Mouse (Mus musculus) CD4-positive, CD25-positive, alpha-beta regulatory T cell, adult 4 months (primary cell): Measurements from ENCODE around the gene Xylb. TPM values are rescaled to one million over a fixed set of nuclear protein-coding genes. Genes with fewer than 3 reads are reported as not detected.
A peak's percentile ranks its signal among the peaks of the same experiment; 100 is the strongest.

Experiments used
- ATAC-seq: one replicate; pipeline ENCODE4 v1.8.0; 2017
- polyA plus RNA-seq, 2 experiments: library from polyadenylated mRNA; unstranded; fragments of 100-300 nt; shearing (Covaris generic); gene quantifications; one replicate each; pipeline ENCODE4 v1.2.1; 2017

The Xylb gene
- polyA plus RNA-seq = under 1 TPM; 0.48 to 0.54 TPM

DNA sequence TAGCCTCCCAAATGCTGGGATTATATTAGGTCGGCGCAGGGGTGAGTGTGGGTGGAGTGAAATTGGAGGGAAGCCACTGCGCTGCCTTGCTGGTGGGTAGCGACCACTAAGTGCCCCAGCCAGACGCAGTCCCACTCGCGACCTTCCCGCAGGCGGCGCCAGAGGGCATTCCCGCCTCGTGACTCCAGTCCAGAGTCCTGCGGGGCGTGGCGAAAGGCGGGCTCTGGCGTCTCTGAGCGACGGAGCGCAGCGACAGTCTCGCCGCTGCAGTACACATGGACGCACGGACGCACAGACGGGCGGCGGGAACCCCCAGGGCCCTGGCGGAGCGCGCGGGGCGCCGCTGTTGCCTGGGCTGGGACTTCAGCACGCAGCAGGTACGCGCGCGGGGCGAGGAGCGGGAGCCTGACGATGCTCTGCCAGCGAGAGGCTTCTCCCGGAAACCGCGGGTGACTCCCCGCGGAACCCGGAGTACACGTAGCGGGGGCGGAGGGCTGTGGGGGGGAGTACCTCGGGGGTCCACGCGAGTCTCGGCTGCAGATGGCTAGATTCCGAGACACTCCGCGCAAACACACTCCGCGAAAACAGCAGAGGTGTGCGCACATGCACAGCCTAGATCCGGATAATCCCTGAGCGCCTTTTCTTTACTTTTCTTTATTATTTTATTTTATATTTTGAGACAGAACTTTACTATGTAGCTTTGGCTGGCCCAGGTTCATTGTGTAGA lies at the start of gene Xylb:
Gene Xylb, plus strand, starts transcription at position 51 of the 727 bp plus-strand sequence.
- peak; percentile 66 for ATAC-seq

DNA sequence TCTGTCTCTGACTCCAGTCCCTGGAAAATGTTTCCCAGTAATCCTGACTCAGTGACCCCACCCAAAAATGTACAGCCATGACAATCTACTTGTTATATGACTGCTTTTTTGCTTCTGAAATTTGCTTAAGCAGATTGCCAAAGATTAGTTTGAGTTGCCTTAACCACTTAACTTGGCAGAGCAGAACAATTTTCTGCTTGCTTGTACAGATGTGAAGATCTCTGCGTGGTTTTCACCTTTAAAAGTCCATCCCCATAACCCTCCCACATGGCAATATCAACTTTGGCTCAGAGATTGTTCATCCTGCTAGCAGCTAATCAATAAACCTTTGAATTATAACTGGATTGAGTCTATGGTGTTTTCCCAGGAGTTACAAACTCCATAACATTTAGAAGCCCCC lies 48.1 kb upstream of the Xylb start:
- no peak for ATAC-seq

DNA sequence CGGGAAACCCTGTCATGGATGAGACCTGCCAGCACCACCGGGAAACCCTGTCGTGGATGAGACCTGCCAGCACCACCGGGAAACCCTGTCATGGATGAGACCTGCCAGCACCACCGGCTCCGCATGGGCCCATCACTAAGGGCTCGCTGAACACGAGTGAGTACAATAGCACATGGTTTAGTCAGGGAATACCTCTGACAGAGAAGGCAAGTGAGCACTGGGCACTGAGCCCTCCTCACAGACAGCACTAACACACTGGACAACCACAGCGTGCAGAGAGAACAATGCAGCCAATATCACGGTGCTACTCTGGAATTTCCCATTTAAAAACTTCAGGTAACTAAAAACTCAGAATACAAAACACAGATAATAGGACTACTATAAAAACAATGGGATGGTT lies 44.1 kb upstream of the Xylb start:
- no peak for ATAC-seq

DNA sequence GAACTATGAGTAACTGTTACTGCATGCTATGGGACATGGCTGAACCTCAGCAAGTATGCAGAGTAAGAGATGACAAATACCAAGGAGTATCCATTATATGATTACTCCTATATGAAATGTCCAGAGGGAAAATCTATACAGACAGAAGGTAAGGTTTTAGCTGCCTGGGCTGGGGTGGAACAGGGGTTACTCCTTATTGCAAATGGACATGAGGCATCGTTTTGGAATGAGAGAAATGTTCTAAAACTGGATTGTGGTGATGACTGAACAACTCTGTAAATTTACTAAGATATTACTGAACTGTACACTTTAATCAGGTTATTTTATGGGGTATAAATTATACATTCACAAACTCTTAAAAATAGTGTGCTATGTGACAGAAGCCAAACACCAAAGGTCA lies 38.3 kb upstream of the Xylb start:
- ATAC-seq = no peak

DNA sequence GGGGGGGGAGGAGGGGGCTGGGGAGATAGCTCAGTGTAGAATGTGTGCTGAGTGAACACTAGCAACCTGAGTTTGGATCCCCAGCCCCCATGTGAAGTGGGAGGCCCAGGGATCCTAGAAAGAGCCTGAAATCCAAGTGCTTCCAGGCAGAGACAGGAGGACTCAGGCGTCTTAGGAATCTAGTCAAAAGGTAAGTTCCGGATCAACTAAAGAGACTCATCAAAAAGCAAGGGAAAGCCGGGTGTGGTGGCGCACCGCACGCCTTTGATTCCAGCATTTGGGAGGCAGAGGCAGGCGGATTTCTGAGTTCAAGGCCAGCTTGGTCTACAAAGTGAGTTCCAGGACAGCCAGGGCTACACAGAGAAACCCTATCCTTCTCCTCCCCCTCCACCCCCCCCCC lies 36.7 kb upstream of the Xylb start:
- ATAC-seq = no peak

DNA sequence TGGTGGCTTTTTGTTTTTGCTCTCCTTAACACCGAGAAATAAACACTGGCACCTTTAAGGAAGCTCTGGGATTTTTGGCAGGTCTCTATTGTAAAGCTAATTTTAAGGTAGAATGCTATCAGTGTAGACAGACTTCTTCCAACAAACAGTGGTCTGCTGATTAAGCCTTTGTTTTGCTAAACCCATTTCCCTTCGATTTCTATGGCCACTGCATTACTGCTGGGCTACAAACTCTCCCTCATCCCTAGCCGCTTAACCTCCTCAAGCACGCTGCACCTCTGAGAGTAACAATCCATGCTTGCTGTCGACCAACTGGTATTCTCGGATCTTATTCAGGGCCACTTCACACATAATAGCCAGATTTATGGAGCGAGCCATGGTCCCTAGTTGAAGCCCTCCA lies 36.2 kb upstream of the Xylb start:
- no peak for ATAC-seq

DNA sequence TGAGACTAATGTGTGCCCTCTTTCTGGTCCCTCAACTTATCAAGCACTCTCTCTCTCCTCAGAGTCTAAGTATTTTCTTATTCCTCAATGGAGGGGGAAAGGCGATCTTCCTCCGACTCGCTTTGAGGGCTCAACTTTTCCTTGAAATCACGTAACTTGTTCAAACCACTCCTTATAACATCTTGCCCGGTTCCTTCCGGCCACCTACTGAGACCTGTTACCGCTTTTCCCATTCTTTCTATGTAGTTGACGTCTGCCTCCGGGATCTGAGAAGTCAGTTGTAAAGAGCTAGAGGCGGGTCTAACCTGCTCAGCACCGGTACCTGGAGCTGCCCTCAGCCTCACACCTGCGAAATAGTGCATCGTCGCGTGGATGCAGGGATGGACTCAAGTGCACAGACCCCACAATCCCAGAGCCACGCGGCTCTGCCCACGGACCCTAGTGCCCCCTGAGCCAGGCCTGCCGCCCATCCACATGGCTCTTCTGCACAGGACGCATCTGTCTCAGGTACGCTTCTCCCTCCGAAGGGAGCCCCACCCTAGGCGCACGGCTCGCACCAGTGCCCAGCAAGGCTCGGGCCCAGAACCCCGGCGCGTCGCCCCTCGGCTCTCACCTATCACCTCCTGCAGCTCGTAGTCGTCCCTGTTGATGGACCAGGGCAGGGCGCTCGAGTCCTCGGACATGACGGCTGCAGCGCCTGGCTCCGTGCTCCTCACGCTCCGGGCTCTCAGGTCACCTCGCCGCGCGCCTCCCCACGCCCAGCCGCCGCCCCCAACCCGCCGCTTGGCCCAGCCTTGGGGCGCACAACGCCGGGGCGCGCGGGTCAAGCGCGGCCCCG lies 35.6 kb upstream of the Xylb start:
- ATAC-seq = peak; percentile 0

DNA sequence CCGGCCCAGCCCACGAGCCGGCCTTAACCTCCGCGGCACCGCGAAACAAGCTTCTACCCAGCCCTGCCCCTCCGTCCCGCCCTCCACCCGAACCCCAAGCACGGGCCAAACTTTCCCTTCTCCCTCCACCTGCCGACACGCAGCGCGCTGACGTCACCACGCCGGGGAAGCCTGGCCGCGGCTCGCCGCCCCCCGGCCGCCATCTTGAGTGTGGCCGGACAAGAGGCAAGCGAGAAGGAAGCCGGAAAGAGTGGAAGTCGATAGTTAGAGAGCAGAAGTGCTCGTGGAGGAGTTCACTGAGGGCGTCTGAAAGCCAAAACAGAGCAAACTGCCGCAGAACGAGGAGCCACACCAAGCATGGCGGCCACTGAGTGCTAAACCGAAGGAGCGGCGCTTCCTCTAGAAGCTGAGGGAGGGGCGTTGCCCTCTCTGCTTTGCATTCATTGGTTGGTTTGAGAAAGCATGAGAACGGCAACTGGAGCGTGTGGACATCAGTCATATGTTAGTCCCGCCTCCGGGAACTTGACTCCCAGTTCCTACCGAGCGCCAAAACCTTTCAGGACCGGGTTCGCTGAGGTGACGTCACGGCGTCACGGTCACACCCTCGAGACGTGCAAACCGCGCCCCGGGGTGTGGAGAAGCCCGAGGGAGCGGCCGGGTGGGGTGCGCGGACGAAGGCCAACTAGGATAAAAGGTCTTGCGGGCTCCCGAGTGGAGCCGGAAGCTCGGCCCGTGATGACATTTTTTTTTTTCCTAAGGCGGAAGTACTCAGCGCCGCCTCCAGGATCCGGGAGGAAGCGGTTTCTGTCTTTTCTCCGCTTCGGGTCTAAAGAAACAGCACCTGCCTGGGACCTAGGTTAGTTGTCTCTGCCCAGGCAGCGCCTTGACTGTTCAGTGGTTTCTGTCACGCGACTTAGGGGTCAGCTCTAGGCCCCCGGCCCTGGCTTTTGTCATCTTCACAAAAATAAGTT lies 34.6 kb upstream of the Xylb start, which contains the start of gene Oxsr1:
Gene Oxsr1, minus strand, starts transcription at position 139 of the 971 bp plus-strand sequence.
- peak; percentile 94 for ATAC-seq

DNA sequence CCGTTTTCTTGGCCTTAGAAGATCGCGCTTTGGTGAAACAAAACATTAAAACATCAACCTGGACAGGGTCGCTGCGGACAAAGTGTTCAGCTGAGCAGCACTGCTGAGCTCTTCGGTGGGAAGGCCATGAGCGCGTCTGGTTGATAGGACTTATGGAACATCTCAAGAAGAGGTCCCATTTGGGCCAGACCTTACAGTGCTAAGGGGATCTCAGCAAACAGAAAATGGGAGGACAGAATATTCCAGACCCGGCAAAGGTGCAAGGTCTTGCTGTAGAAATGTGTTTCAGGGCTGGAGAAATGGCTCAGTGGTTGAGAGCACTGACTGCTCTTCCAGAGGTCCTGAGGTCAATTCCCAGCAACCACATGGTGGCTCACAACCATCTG lies 33.9 kb upstream of the Xylb start:
- ATAC-seq = no peak

DNA sequence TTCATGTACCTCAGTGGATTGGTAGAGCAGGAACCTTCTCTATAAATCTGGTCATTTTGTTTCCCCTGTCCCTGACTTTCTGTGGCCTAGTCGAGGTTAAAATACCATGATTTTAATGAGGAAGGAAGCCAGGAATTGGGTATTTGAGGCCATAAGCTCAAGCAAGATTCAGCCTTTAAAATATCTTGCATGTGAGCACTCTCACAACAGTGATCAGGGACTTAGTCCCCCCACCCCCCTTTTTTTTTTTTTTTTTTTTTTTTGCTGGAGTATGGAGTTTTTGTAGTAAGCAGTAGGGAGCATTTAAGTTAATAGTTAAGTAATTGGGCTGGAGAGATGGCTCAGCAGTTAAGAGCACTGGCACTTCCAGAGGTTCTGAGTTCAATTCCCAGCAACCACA lies 33.1 kb upstream of the Xylb start:
- ATAC-seq = no peak

DNA sequence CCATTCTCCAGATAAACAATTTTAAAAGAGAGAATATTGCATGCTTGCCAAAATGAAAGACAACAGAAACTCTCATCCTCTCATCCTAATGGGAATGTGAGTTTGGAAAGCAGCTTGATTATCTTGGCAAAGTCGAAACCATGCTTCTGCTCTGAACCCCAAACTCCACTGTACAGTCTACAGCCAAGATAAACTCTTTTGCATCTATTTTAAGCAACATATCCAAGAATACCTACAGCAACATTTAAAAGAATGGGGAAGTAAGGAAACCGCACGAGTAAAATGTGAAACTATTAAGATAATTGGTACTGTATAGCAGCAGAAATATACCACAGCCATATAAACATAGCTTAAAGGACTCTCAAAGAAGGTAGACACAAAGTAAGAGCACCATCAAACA lies 28.7 kb upstream of the Xylb start:
- no peak for ATAC-seq

DNA sequence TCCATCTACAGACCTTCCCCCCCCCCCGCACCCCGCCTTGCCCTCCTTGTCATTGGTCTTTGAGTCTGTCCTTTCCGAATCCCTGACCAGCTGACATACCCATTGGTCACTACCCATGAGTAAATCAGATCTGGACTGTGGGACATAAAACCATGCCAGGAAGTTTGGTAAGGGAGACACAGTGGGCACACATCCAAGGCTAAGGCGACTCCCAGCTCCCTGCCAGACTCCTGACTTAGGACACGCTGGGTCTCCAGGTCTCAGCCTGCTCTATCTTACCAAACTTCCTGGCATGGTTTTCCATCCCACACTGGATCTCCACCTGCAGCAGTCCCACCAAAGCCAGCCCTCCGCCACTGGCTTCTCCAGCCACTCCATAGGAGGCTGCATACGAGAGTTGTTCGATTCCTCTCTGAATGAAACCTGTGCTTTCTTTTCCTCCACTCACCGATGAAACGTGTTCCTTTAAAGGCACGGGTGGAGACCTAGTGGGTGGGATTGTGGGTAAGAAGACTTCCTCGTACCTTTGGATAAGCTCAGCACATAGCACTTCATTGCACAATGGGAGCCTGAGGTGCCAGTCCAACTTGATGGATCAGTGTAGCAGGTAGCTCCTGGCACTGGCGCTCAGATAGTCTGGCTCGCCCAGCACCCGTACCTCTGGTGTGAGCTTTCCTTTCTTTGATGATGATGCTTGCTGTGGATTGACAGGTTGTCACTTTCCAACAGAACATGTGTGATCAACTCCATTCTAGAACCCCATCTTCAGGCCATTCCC lies 26.8 kb upstream of the Xylb start:
- ATAC-seq = no peak

DNA sequence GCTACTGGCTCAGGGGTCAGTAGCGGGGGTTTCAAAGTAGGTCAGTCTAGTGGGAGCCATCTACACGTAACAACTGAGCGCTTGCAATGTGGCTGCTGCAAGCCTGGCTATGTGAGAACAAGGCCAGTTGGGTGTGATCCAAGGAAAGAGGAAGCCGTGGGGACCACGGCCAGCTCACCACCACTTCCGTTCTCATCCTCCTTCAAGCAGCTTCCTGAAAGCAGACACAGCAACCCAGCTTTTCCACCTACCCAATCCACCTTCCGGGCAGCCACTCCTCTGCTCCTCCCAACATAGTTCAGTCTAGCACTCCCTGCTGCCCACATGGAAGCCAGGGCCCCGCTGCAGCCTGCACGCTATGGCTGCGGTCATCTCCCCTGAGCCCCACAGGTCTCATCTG lies 22.9 kb upstream of the Xylb start:
- ATAC-seq = peak; percentile 69

DNA sequence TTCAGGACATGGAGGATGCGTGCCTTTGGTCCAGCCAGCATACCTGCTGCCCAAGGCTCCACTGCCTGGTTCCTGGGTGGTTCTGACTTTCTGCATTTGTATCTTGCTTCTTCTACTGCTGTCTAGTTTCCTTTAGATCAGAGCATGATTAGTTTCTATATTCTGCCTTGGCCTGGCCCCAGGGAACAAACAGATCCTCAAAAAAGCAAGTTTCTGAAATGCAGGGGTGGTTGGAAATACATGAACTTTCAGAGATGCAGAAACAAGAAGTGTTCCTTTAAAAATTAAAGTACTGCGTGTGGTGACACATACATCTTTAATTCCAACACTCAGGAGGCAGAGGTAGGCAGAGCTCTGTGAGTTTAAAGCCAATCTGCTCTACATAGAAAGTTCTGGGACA lies 22.3 kb upstream of the Xylb start:
- ATAC-seq = no peak

DNA sequence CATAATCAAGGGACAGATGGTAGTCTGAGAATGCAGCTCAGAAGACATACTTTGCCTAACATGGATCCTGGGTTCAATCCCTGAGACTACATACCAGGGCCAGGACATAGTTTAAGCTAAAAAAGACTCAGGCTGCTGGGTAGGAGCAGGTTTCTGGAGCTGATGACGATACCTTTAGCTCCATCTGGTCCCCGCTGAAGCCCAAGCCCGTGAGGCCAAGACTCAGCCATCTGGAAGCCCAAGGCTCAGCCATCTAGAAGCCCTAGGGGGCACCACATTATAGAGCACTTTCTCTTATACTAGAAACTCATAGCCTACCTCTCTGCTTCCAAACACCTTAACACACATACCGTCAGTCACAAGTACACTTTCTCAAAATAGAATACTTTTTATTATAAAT lies 21.6 kb upstream of the Xylb start:
- ATAC-seq = no peak

DNA sequence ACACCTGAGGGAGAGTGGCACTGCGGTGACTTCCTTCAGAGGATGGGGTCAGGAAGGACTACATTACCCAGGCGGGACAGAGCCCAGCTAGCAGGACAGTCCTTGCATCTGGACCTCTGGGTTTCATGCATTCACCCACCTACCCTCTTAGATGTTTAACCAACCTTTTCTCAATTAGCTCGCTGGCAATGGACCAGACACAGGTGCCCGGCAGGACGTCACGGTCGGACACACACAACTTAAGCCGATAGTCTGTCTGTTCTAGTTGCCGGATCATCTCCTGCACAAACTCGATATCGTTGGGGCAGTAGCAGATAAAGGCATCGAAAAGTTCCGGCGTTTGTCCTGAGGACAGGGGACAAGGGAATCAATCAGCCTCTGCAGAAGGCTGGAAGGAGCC lies 19.3 kb upstream of the Xylb start:
- no peak for ATAC-seq

DNA sequence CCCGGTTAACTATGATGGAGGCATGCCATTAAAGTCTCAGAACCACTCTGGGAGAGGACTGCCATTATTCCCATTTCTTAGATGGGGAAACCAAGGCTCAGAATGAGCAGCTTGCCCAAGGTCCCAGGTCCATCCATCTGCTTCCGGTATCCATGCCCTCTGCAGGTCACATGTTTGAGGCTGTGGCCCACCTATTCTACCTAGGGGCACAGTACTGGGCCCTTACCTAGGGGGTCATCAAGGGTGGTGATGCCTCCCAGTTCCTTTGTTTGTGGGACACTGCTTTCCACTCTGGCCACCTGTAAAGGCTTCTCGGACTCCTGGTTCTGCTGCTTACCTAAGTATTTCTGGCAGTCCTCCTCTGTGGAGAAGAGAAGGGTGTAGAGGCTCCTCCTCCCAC lies 18.8 kb upstream of the Xylb start:
- ATAC-seq = no peak

DNA sequence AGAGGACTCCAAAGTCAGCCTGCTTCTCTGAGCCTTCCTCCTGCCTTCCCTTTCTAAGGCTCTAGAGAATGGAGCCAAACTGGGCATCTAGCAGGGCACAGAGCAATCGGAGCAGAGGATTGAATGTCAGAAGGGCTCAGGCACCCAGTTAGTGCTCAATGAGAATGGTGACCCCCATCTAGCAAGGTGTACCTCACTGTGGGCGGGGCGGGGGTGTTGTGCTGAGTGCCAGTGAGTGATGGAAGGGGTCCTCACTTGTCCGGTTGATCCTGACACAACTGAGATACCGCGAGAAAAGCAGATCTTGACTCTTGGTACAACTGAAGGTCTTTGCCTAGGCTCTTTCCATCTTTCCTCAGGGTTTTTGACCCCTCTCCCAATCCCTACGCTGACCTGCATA lies 18.1 kb upstream of the Xylb start:
- ATAC-seq = no peak

DNA sequence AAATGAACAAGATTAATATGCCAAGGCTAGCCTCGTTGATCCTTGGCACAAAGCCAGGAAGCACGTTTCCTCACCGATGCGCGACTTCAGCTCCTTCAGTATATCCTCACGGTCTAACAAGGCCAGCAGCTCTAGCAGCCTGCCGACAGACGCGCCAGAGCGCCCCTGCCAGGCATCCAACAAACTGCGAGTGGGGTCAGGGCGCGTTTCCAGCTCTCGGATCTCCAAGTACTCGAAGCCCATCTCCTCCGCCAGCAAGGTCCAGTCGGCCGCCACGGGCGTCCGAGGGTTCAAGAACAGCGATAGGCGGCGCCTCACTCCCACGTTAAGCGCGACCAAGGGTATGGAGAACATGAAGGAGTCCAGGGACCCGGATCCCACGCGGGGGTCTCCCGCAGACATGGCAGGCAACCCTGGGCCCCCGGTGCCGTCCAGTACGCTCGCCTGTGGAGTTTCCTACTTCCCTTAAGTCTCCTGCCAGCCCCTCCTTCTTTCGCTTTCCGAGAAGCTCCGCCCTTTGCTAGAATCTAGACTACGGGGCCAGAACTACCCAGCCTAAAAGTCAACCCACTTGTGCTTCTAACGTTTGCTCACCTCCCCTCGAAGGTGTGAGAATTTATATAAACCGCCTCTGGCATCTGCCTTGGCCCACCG lies 17.5 kb upstream of the Xylb start, which contains the start of gene Acaa1a:
Gene Acaa1a, plus strand, starts transcription at position 119 of the 654 bp plus-strand sequence.
- ATAC-seq = peak; percentile 57

DNA sequence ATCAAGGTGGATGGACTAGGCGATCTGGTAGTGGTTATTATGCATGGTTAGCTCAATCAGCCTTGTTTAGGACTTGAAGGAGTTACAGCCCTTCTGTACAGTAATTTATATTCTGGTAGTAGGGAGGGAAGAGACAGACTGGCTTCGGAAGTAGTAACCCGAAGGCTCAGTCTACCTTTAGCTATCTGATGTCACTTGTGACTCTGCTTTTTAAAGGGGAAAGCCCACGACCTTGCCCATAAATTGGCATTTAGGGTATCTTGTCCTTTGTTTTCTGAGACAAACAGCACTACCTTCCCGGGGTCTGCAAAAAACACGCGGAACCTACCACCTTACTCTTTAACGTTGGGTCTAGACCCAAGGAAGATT lies 17.0 kb upstream of the Xylb start:
- peak; percentile 0 for ATAC-seq
